Mouse (Mus musculus) frontal cortex, postnatal 10 days (tissue): Measurements from ENCODE around the gene Wipf3.

ENCODE experiments used
- DNase-seq, 2 experiments: peaks; one replicate each; pipeline ENCODE4 v3.0.0; 2022; ENCODE audit warnings: low spot score in 2 of 2, mixed read lengths in 1 of 2

Gene Wipf3

DNA sequence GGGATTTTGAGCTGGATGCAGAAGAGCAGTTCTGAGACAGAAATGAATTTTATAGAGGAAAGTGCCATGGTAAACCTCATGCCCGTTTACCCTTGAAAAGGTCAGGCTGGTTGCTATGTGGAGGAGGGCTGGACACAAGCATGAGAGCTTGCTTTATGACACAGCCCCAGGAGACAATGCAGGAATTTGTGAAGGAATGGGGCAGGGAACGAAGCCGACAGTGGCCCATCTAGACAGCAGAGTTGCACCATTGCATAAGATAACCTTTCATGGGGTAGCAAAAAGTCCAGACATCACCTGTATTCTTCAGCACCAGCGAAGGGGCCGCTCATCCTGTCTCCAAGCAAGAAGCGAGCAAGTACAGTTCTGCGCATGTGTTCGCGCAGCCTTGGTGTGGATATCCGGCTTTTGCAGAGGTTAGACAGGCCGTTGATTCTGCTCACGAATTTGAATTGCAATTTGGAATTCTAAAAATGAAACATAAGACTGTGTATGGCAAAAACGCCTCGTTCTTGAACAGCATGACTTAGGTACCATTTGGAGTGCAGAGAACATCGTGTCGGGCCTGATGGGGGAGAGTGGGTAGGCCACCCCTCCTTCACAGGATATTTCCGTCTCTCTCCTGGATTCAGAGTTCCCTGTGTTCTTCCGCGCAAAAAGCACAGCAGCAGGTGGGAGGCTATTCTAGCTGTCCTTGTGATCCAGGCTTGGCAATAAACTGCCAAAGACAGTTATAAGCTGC is 46.7 kb downstream of the Wipf3 start:
- peak in 1 of 2 experiments; percentile 63 for DNase-seq

DNA sequence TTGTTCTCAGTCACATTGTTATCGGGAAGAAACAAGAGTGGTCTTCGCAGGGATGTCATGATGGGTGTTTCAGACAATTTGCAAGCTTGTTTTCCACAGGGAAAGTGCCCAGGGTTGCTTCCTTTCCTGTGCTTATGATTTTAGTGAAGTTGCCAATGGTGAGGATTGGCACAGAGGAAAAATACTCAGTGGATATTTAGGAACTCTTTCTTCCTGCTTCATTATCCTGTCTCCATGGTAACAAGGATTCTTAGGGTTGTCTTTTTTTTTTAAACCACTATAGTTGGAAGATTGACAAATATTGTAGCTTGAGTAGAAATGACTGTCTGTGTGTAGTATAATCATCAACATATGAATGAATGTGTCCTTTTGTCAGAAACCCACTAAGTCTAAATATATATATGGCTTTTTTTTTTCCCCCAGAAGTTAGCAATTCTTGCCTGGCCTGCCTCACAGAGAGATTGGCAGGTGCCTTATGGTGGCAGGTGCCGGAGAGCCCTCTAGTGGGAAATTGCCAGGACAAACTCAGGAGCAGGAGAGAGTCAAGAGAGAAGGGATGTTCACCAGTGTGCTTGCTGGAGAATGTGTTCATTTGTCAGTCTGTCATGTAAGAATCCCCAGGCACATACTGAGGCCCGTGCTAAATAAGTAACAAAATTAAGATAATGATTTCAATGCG is 49.4 kb downstream of the Wipf3 start:
- no peak for DNase-seq

DNA sequence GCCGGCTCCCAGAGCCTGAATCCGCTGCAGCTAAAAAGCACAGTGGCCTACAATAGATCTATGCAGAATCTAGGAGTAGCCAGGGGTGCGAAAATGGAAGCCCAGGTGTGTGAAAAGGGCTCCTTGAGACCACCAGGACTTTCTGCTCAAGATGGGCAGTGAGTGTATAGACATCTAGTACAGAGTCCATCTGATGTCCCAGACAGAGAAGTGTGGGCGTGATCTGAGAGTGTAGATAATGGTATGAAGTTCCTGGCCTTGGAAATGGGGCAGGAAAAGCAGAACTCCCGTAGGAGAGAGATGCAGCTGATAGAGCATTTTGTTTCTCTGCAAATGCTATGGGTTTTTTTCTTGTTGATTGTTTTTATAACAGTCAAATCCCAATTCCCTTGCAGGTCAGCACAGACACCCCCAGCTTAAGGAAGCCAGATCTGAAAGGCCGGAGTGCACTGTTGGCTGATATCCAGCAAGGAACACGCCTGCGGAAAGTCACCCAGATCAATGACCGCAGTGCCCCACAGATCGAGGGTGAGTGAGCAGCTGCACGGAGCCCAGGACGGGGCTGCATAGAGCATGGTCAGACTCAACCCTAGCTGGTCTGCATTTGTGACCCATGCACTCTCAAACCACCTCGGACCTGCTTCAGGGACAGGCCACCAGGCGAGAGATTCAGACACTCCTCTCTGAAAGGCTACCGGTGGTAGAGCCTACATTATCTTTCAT is 52.1 kb downstream of the Wipf3 start:
- no peak for DNase-seq

DNA sequence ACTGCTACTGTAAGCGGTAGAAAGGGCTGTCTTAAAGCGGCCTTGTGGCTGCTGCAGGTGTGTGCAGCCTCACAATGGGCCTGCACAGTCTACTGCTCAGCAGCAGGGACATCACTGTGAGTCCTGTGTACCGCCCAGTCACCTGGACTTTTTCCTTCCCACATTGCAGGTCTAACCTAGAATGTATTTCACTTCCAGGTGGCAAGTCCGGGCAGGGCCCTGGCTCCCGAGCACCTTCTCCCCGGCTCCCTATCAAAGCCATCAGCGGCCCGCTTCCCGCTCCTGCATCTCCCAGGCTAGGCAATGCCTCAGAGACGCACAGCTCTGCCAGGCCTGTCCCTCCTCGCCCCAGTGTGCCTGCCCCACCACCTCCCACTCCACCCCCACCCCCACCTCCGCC is 55.6 kb downstream of the Wipf3 start:
- no peak for DNase-seq

DNA sequence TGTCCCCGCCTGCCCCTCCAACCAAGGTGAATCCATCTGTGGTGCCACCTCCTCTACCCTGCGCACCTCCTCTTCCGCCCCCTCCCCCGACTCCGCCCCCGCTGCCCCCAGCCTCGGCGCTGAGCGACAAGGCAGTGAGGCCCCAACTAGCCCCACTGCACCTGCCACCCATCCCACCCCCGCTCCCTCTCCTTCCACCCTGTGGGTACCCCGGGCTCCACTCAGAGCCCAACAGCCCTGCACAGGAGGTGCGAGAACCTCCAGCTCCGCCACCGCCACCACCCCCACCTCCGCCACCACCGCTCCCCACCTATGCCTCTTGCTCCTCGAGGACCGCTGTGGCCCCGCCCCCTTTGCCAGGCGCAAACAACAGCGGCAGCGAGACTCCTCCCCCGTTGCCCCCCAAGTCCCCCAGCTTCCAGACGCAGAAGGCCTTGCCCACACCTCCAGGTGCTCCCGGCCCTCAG is 56.1 kb downstream of the Wipf3 start:
- no peak for DNase-seq

DNA sequence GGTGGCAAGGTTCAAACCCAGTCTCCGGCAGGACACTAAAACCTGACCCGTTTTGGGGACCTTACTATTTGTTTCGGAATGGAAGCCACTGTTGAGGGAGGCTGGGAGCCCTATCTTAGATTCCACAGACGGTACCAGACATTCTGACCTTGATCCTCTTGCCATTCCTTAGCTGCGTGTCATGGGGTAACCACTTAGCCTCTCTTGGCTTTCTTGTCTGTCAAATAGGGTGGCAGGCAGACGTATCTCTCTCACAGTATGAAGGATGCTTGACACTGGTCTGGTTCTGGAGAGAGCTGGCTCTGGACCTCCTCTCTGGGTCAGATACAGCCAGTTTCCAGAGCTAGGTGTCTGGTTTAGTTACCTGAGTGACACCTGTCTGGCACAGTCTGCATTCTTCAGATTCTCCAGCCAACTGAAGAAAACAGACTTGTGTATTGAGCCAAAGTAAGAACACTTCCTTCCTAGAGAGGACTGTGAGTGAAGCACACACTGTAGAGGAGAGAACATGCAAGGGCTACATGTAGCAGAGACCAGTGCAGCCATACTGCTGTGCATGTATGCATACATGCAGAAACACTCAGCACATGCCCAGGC is 56.7 kb downstream of the Wipf3 start:
- DNase-seq: no peak

DNA sequence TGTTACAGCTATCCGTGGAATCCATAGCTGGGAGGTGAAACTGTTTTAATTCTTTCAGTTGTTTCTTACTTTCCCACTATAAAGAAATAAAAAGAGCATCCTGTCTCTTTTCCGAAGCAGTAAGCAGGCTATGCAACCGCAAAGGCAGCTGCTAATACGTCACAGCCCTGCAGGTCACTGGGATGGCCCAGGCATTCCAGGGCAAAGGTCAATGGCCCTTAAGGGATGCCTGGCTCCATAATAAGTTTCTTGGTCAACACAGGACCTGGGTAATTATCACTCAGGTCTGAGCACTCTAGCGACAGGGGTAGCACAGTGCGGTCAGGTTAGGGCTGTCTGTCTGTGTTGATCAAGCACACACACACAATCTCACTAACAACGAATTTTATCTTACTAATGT is 61.7 kb downstream of the Wipf3 start:
- DNase-seq: no peak

DNA sequence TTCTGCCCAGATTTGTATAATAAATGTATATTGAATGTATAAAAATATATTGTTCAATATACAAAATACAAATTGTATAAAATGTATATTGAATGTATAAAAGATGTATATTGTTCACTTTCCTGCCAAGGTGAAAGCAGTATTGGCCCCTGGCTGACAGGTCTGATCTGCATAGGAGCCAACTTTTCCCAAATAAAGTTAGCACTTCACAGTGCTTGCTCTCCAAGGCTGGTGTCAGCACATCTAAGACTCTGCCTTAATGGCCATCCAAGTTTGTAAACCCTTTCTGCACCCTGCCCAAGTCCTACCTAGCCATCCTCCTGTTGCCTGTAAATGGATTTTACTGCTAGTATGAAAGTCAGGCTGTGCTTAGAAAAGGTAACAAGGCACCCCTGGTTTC is 64.7 kb downstream of the Wipf3 start:
- no peak for DNase-seq

DNA sequence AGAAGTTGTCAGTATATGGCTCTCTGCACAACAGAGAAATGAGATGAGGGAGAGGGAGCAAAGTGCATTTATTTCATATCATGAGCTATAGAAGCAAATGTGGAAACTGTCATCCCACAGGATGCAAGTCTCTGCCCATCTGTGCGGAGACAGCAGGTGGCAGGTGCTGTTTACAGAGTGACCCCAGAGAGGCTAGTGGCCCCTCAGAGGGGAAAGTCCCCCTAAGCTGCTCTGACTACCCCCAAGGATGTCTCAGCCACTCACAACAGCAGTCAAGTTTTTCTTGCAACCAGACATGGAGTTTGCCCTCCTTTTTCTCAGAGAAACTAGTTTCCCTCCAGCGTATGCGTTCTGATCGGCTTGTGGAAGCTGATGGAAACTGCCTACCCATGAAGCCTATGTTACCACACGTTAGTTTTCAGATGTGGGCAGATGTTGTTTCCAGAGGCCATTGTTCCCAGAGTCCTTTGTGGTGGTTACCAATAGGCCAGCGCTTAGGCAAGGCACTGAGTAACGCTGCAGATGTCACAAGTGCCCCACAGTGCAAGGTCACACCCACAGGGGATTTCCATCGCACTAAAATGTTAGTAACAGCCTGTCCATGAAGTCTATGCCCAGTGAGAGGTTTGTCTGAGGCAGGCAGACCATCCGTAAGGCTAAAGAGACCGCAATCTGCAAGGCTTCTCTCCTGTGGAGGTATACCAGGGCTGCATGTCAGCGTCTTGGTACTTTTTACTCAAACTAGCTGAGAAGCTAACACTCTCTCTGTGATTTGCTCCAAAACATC is 65.4 kb downstream of the Wipf3 start:
- DNase-seq: no peak

DNA sequence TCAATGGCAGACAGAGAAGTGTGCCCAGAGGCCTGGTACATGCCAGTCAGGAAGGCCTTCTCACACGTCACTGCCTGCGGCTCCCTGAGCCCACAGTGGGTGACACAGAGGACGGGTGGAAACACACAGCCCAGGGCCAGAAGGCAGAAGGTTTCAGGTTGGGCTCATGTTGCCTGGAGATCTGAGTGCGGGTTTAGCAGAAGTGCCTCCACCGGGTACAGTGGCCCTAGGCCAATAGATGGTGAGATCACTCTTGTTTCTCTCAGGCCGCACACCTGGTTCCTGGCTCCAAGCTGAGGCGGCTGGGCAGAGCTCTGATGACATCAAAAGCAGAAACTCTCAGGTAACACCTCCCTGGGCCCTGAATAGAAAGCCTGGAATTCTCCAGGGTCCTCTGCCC is 66.8 kb downstream of the Wipf3 start:
- DNase-seq: no peak

DNA sequence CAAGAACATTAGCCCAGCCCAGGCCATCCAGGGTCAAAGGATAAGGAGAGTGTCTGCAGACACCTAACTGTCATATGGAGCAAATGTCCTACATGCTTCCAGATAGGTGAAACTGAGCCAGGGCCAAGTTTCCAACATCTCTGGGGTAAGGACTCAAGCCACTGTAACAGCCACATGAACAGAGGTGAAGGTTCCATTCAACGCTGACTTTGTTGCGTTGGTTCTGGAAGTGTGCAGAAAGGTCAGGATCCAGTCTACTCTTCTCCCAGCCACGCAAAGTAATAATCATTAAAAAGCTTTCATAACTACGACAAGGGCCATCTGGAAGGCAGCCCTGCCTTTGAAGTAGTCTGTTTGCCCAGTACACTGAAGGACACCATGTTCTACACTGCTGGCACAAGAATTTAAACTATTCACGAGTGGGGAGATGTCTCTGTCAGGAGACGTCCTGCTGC is 73.3 kb downstream of the Wipf3 start:
- DNase-seq: no peak

DNA sequence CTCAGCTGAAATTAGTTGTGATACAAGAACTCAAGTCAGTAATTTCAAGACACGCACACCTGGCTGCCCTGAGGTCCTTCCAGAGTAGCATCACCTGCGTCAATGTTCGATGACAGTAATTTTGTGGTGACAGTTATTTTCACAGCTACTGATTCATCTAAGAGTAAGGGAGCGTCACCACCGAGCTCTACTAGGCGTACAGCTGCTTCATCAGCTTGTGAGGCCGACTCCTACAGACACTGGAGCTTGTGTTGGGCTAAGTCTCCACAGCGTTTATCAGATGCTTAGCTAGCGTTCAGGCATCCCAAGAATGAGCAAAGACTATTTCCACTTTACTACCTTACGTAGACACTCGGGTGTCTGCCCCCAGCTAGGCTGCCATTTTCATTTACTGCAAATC is 76.9 kb downstream of the Wipf3 start:
- no peak for DNase-seq

DNA sequence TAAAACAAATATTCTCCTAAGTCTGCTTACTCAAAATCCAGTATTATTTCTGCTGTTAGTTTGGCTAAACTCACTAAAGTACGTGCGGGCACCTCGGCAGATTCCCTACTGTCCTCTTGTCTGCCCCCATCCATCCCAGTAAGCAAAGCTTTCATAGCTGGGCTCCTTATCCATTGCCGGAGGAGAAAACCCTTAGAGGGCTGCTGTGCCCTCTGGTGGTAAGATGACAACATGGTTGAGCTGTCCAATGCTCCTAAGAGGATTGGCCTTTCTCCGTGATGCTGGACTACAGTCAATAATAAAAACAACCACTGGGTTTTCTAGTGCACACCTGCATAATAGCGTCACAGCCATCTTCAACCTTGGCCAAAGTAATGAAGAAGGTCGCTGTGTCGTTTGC is 77.6 kb downstream of the Wipf3 start:
- peak in 1 of 2 experiments; percentile 42 for DNase-seq

DNA sequence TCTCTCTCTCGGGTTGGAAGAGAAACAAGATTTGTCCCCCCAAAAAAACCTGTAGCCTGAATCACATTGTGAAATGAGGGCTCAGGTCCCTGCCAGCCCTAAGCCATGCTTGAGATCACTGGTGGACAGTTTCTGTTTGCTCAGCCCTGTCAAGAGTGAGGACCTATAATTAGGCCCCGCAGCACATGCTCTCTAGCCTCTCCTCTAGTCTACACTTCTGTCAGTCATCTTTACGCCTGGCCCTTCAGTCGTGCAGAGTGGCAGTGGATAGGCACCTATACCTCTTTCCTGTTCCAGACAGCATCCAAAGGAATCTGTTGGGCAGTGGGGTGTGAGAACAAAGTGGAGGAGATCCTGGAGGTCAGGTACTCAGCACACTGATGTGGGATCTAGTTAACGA is 78.4 kb downstream of the Wipf3 start:
- DNase-seq: no peak

DNA sequence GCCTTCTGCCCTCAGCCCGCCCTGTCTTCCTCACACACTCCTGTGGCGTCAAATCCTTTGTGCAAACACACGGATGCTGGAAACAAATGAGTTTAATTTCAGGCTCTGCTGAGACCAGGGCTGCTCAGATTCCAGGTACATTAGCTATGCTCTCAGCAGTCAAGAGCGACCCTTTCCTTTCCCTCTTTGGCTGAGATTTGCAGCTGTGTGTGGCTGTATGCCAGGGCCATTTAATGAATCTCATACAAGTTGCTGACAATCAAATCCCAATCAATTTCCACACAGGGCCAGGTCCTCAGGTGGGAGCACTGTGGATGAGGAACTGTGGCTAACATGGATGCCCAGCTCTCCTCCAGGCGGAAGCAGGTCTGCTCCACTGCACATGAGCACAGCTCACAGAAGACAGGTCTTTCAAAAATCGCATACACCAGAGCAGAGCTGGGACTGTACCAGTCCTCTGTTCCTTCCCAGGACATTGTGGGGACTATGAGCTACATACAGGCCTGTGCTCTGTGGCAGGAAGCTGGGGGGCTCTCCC is 78.9 kb downstream of the Wipf3 start:
- DNase-seq: no peak

DNA sequence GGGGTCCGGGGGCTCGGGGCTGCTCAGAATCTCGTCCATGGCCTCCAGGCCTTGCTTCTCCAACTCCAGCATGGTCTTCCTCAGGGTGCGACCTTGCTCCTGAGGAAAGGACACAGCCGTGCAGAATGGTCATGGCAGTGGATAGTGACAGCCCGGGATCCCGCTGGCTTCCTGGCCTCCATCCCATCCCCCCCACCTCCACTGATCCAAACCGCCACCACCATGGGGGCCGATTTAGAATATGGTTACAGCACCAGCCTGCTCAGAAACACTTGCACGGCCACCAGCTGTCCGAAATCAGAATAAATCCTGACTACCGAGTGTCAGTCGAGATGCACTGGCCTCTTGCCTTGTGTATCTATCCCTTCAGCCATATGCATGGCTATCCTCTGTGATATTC is 79.9 kb downstream of the Wipf3 start:
- no peak for DNase-seq

DNA sequence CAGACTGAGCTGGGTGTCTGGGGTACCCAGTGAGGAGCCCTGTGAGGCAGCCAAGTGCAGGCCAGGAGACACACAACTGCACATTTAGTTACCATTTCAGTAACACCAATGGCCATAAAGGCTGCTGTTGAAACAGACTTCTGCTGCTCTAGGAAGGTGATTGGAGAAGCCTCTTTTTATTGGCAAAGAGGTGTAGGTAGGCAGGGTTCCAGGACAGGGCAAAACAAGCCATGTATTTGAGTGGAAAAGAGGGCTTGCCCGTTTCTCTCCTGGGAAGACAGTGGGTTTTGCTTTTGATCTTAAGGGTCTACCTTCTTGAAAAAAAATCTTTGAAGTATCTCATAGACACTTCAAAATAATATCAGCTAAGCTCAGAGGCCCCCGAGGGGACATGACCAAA is 82.9 kb downstream of the Wipf3 start:
- DNase-seq: no peak

DNA sequence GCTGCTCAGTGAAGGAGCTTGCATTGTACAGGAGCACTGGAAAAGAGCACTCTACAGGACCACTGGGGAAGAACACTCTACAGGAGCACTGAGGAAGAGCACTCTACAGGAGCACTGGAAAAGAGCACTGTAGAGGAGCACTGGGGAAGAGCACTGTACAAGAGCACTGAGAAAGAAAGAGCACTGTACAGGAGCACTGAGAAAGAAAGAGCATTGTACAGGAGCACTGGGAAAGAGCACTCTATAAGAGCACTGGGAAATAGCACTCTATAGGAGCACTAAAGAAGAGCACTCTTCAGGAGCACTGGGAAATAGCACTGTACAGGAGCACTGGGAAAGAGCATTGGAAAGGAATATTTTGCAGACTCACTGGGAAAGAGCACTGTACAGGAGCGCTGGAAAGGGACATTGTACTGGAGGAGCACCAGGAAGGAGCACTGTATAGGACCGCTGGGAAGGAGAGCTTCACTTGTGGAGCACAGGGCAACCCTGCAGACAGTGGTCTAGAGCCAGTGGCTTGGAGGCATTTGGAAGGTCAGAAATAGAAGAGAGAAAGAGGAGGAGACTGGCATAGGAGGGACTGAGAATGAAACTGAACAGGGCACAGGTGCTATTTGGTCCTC is 87.2 kb downstream of the Wipf3 start:
- DNase-seq: no peak

DNA sequence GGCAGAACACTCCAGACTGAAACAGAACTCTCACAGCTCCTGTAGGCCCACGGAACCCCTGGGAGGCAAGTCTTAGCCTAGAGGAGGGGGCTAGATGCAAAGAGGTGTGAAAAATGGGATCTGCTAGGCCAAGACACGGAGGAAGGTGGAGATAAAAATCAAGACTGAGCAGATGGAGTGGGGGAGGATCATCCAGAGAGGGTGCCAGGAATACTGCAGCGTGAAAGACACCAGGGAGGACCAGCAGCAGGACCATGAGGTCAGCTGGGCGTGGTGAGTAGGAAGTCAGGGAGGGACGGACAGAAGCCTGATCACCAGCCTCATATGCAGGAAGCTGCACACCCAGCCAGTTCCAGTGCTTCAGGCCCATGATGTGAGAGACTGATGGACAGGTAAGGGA is 89.4 kb downstream of the Wipf3 start:
- DNase-seq: no peak

DNA sequence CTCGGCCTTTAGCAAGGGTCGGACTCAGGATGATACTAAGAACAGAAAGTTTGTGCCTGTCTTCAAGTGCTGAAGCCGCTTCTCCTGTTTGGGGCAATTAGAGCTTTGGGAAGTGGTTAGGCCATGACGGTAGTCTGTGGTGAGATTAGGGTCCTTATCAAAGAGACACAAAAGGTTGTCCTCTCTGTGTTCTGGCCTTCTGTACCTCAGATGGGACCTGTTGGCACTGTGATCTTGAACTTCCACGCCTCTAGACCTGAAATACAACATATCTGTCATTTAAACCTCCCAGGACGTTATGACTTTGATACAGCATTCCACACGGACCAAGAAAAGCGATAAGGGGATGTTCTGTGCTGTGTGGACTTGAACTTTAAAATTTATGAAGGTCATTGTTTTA is 99.3 kb downstream of the Wipf3 start:
- no peak for DNase-seq

DNA sequence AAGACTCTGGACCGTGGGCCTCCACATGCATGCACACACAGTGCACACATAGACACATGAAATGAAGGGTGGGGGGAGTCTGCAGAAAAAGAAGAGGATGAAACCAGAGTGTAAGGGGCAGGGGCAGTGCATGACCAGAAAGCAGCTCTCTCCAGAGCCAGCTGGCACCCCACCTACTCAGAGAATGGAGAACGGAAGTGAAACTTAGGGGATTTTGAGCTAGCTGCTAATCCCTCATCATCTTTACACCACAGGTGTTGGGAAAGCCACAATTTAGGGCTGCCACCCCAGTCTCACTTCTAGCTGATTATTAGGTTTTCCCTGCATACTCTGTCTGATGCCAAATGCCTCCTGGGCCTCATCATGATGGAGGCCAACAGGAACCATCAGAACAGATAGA is 100.8 kb downstream of the Wipf3 start:
- no peak for DNase-seq
